Mouse (Mus musculus): ENCODE data around the gene Tgfb1.

DNA sequence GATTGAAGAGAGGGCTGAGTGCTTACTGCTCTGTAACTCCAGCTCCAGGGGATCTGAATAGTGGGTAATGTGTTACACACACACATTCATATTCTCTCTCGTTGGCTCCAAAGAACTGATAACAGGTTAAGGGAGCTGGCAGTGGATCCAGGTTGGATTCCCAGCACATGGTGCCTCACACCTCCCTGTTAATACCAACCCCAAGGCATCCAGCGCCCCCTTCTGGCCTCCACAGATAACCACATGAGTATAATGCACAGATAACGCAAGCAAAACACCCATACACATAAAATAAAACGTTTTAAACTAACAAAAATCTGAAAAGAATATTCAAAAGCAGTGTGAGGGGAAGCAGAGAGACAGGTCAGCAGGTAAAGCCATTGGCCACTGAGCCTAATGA, 14.4 kb upstream of the Tgfb1 start:
- TF ChIP-seq CTCF (IDR thresholded peaks at IDR 0.05; ENCODE audit: borderline replicate concordance, insufficient read depth, low read depth, low read length) (no peak), POLR2A (IDR thresholded peaks at IDR 0.05; ENCODE audit: borderline replicate concordance, insufficient read depth, low read length) (no peak)
